Mouse (Mus musculus): ENCODE data around the gene Itpr1. TPM values are rescaled to one million over a fixed set of nuclear protein-coding genes. Genes with fewer than 3 reads are reported as not detected.

The Itpr1 gene
- polyA plus RNA-seq, 1 experiment from 2014 or later: 5.5 TPM

GRCm38 (mm10) chr6:108464308-108464979 lies 251.5 kb downstream of the Itpr1 start:
- DNase-seq (no peak), ATAC-seq (ENCODE audit: low FRiP score, low TSS enrichment) (no peak)
- H3K27ac ChIP-seq (replicated peaks; ENCODE audit: low read depth, low read length): no peak overlapping the region
- no peaks in the 10 kb centered on the region for H3K36me3 ChIP-seq (ENCODE audit: control insufficient read depth, insufficient read depth, low read length)
- no peaks in the 10 kb centered on the region for H3K4me1 ChIP-seq (ENCODE audit: control insufficient read depth, insufficient read depth, low read length)
- H3K9me3 ChIP-seq (ENCODE audit: control insufficient read depth, low read length): no peaks in the 10 kb centered on the region
- H3K4me3 ChIP-seq (replicated peaks; ENCODE audit: low read depth, low read length): no peak overlapping the region
- WGBS: 89% methylated on average over 8 of the region's 8 CpGs
- H3K27me3 ChIP-seq (ENCODE audit: control insufficient read depth, insufficient read depth, low read length): no peaks in the 10 kb centered on the region
- no peak overlapping the region for H3K4me2 ChIP-seq (ENCODE audit: low read length)
- H3K9ac ChIP-seq (replicated peaks; ENCODE audit: low read length): no peak overlapping the region

DNA sequence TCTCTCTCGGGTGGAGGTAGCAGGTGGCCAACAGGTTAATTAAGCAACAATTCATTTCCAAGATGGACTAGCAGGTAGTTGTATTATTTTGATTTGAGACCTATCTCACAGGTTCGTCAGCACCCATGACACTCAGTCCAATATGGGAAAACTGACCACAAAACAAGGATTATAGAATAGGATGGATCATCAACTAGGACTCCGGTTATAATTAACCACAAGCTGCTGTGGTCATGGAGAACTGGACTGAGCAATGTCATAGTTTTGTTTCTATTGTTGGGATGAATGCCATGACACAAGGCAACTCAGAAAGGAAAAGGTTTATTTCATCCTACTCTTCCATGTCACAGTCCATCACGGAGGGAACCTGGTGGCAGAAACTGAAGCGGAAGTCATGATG lies 252.3 kb downstream of the Itpr1 start:
- Histone ChIP-seq H3K27me3 (ENCODE audit: control insufficient read depth, insufficient read depth, low read length) (no peaks in the 10 kb centered on the region), H3K27ac (replicated peaks; ENCODE audit: low read depth, low read length) (no peak overlapping the region), H3K9ac (replicated peaks; ENCODE audit: low read length) (no peak overlapping the region), H3K36me3 (ENCODE audit: control insufficient read depth, insufficient read depth, low read length) (no peaks in the 10 kb centered on the region), H3K9me3 (ENCODE audit: control insufficient read depth, low read length) (no peaks in the 10 kb centered on the region), H3K4me3 (replicated peaks; ENCODE audit: low read depth, low read length) (no peak overlapping the region), H3K4me2 (ENCODE audit: low read length) (no peak overlapping the region), H3K4me1 (ENCODE audit: control insufficient read depth, insufficient read depth, low read length) (no peaks in the 10 kb centered on the region)
- ATAC-seq (ENCODE audit: low FRiP score, low TSS enrichment) (no peak), DNase-seq (no peak)
- 93% methylated on average over 5 of the region's 5 CpGs for WGBS

DNA sequence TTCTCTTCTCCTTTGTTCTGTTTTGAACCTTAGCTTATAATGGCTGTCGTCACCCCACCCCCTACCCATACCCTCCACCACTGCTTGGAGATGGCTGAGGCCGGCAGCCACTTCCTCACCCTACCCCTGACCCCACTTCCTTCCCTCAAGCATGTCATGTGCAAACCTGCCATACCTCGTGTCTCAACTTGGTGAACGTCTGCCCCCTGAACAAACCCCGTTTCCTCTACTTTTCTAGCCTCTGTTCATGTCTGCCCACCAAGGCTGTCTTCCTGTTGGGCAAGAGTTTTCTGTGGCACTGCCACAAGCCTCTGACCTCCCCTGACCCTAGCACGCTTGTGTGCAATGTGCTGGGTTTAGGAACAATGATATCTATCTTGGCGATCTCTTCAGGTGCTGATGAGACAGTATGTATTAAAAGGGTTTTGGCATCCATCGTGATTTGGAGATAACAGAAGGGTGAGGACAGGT lies 253.2 kb downstream of the Itpr1 start:
- Histone ChIP-seq H3K9me3 (ENCODE audit: control insufficient read depth, low read length) (no peaks in the 10 kb centered on the region), H3K4me3 (replicated peaks; ENCODE audit: low read depth, low read length) (no peak overlapping the region), H3K27ac (replicated peaks; ENCODE audit: low read depth, low read length) (no peak overlapping the region), H3K4me2 (ENCODE audit: low read length) (no peak overlapping the region), H3K9ac (replicated peaks; ENCODE audit: low read length) (no peak overlapping the region), H3K27me3 (ENCODE audit: control insufficient read depth, insufficient read depth, low read length) (no peaks in the 10 kb centered on the region), H3K4me1 (ENCODE audit: control insufficient read depth, insufficient read depth, low read length) (no peaks in the 10 kb centered on the region), H3K36me3 (ENCODE audit: control insufficient read depth, insufficient read depth, low read length) (no peaks in the 10 kb centered on the region)
- ATAC-seq (ENCODE audit: low FRiP score, low TSS enrichment): no peak
- 87% methylated on average over 8 of the region's 8 CpGs for WGBS
- no peak for DNase-seq

DNA sequence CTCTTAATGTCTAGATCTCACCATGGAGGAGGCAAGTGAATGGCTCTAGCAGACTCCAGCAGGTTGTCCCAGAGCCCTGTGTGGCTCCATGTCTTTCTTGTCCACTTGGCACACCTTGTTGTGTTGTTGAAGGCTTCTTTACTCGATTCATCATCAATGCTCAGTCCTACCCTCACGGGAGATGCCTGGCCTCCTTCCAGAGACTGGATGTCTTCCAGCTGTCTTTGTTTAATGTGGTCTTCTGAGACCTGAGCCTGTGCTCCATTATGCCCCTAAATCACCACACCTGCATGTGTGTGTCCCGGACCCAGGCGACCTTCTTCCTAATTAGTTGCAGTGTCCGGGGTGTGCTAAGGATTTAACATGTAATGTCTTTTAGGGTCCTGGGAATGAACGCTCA lies 254.7 kb downstream of the Itpr1 start:
- Histone ChIP-seq H3K27me3 (ENCODE audit: control insufficient read depth, insufficient read depth, low read length) (no peaks in the 10 kb centered on the region), H3K36me3 (ENCODE audit: control insufficient read depth, insufficient read depth, low read length) (no peaks in the 10 kb centered on the region), H3K27ac (replicated peaks; ENCODE audit: low read depth, low read length) (no peak overlapping the region), H3K9ac (replicated peaks; ENCODE audit: low read length) (no peak overlapping the region), H3K4me3 (replicated peaks; ENCODE audit: low read depth, low read length) (no peak overlapping the region), H3K4me1 (ENCODE audit: control insufficient read depth, insufficient read depth, low read length) (no peaks in the 10 kb centered on the region), H3K4me2 (ENCODE audit: low read length) (no peak overlapping the region), H3K9me3 (ENCODE audit: control insufficient read depth, low read length) (no peaks in the 10 kb centered on the region)
- 84% methylated on average over 6 of the region's 6 CpGs for WGBS
- DNase-seq (no peak), ATAC-seq (ENCODE audit: low FRiP score, low TSS enrichment) (no peak)

GRCm38 (mm10) chr6:108468226-108468825 lies 255.4 kb downstream of the Itpr1 start:
- 67% methylated on average over 3 of the region's 3 CpGs for WGBS
- Histone ChIP-seq H3K9ac (replicated peaks; ENCODE audit: low read length) (no peak overlapping the region), H3K9me3 (ENCODE audit: control insufficient read depth, low read length) (no peaks in the 10 kb centered on the region), H3K4me3 (replicated peaks; ENCODE audit: low read depth, low read length) (no peak overlapping the region), H3K36me3 (ENCODE audit: control insufficient read depth, insufficient read depth, low read length) (no peaks in the 10 kb centered on the region), H3K27ac (replicated peaks; ENCODE audit: low read depth, low read length) (no peak overlapping the region), H3K27me3 (ENCODE audit: control insufficient read depth, insufficient read depth, low read length) (no peaks in the 10 kb centered on the region), H3K4me2 (ENCODE audit: low read length) (no peak overlapping the region), H3K4me1 (ENCODE audit: control insufficient read depth, insufficient read depth, low read length) (no peaks in the 10 kb centered on the region)
- DNase-seq: no peak
- ATAC-seq (ENCODE audit: low FRiP score, low TSS enrichment): no peak

DNA sequence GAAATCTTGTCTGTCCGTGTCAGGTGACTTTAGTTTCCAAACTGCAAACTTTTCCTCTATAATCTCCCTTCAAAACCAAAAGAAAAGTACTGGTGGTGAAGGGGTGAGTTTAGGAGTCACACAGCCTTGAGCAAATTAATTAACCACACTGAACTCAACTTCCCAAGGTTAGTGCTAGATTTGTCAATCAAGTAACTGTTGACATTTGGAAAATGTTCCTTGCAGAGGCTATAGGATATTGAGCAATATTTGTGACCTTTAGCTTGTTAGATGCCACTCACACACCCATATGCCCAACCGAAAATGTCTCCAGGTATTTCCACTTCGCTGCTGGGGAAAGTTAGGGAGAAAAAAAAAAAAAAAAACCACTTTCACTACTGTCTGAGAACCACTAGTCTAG lies 259.0 kb downstream of the Itpr1 start:
- DNase-seq: no peak
- Histone ChIP-seq H3K9ac (replicated peaks; ENCODE audit: low read length) (no peak overlapping the region), H3K36me3 (ENCODE audit: control insufficient read depth, insufficient read depth, low read length) (no peaks in the 10 kb centered on the region), H3K4me3 (replicated peaks; ENCODE audit: low read depth, low read length) (no peak overlapping the region), H3K4me2 (ENCODE audit: low read length) (no peak overlapping the region), H3K9me3 (ENCODE audit: control insufficient read depth, low read length) (no peaks in the 10 kb centered on the region), H3K27me3 (ENCODE audit: control insufficient read depth, insufficient read depth, low read length) (no peaks in the 10 kb centered on the region), H3K4me1 (ENCODE audit: control insufficient read depth, insufficient read depth, low read length) (no peaks in the 10 kb centered on the region), H3K27ac (replicated peaks; ENCODE audit: low read depth, low read length) (no peak overlapping the region)
- 93% methylated on average over 3 of the region's 3 CpGs for WGBS
- no peak for ATAC-seq (ENCODE audit: low FRiP score, low TSS enrichment)

GRCm38 (mm10) chr6:108472748-108473147 lies 259.9 kb downstream of the Itpr1 start:
- Histone ChIP-seq H3K36me3 (ENCODE audit: control insufficient read depth, insufficient read depth, low read length) (no peaks in the 10 kb centered on the region), H3K27me3 (ENCODE audit: control insufficient read depth, insufficient read depth, low read length) (no peaks in the 10 kb centered on the region), H3K9ac (replicated peaks; ENCODE audit: low read length) (no peak overlapping the region), H3K4me3 (replicated peaks; ENCODE audit: low read depth, low read length) (no peak overlapping the region), H3K27ac (replicated peaks; ENCODE audit: low read depth, low read length) (no peak overlapping the region), H3K9me3 (ENCODE audit: control insufficient read depth, low read length) (no peaks in the 10 kb centered on the region), H3K4me1 (ENCODE audit: control insufficient read depth, insufficient read depth, low read length) (no peaks in the 10 kb centered on the region), H3K4me2 (ENCODE audit: low read length) (no peak overlapping the region)
- DNase-seq: no peak
- ATAC-seq (ENCODE audit: low FRiP score, low TSS enrichment): no peak
- 87% methylated on average over 3 of the region's 3 CpGs for WGBS

DNA sequence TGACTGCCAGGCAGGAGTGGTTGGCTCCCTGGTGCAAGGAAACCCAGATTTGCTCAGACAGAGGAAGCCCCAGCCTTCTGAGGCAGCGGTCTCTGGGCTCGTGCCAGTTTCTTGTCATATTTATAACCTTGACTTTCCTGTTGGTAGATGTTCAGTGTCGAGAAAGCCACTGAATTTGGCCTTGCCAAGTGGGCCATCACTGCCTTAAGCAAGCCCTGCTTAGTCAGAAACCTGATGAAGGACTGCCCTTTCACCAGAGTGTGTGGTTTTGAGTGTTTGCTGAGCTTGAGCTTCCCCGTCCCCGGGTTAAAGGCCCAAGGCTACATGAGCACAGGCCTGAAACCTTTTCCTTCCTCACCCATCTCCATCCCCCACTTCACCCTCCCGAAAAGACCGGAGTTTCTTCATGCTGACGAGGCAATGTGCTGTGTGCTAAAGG lies 263.9 kb downstream of the Itpr1 start:
- Histone ChIP-seq H3K4me1 (ENCODE audit: control insufficient read depth, insufficient read depth, low read length) (no peaks in the 10 kb centered on the region), H3K27me3 (ENCODE audit: control insufficient read depth, insufficient read depth, low read length) (no peaks in the 10 kb centered on the region), H3K4me3 (replicated peaks; ENCODE audit: low read depth, low read length) (no peak overlapping the region), H3K4me2 (ENCODE audit: low read length) (no peak overlapping the region), H3K9ac (replicated peaks; ENCODE audit: low read length) (no peak overlapping the region), H3K27ac (replicated peaks; ENCODE audit: low read depth, low read length) (no peak overlapping the region), H3K9me3 (ENCODE audit: control insufficient read depth, low read length) (no peaks in the 10 kb centered on the region), H3K36me3 (ENCODE audit: control insufficient read depth, insufficient read depth, low read length) (no peaks in the 10 kb centered on the region)
- no peak for DNase-seq
- no peak for ATAC-seq (ENCODE audit: low FRiP score, low TSS enrichment)
- 89% methylated on average over 8 of the region's 8 CpGs for WGBS

DNA sequence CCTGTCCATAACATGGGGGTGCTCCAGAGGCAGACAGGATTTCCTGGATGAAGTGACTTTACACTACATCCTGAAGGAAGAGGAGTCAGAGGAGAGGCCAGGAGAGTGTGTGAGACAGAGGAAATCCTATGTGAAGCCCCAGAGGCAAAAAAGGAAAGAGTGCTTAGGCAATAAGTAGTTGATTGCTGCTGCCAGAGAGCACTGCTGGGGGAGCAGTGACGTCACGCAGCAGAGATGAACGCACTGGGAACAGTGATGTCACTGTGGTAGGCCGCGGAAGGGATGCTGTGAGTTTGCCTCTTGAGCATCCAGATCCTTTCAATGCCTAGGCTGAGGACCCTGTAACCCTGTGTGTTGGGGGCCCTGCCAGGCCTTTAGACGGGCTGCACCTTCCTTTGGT lies 264.7 kb downstream of the Itpr1 start:
- H3K4me1 ChIP-seq (ENCODE audit: control insufficient read depth, insufficient read depth, low read length): no peaks in the 10 kb centered on the region
- DNase-seq (no peak), ATAC-seq (ENCODE audit: low FRiP score, low TSS enrichment) (no peak)
- H3K9ac ChIP-seq (replicated peaks; ENCODE audit: low read length): no peak overlapping the region
- H3K4me3 ChIP-seq (replicated peaks; ENCODE audit: low read depth, low read length): no peak overlapping the region
- H3K27me3 ChIP-seq (ENCODE audit: control insufficient read depth, insufficient read depth, low read length): no peaks in the 10 kb centered on the region
- no peak overlapping the region for H3K4me2 ChIP-seq (ENCODE audit: low read length)
- 91% methylated on average over 6 of the region's 6 CpGs for WGBS
- no peak overlapping the region for H3K27ac ChIP-seq (replicated peaks; ENCODE audit: low read depth, low read length)
- H3K36me3 ChIP-seq (ENCODE audit: control insufficient read depth, insufficient read depth, low read length): no peaks in the 10 kb centered on the region
- H3K9me3 ChIP-seq (ENCODE audit: control insufficient read depth, low read length): no peaks in the 10 kb centered on the region
